Mouse (Mus musculus) spleen, embryonic (tissue): Measurements from ENCODE around the gene Neb.

ENCODE experiments used
- CTCF ChIA-PET: fragments of 350-600 bp; sonication (Branson Sonifier 250); formaldehyde crosslinking; loops from one replicate; lab custom pipeline; 2022; lab: Charles Lee

The Neb gene

DNA sequence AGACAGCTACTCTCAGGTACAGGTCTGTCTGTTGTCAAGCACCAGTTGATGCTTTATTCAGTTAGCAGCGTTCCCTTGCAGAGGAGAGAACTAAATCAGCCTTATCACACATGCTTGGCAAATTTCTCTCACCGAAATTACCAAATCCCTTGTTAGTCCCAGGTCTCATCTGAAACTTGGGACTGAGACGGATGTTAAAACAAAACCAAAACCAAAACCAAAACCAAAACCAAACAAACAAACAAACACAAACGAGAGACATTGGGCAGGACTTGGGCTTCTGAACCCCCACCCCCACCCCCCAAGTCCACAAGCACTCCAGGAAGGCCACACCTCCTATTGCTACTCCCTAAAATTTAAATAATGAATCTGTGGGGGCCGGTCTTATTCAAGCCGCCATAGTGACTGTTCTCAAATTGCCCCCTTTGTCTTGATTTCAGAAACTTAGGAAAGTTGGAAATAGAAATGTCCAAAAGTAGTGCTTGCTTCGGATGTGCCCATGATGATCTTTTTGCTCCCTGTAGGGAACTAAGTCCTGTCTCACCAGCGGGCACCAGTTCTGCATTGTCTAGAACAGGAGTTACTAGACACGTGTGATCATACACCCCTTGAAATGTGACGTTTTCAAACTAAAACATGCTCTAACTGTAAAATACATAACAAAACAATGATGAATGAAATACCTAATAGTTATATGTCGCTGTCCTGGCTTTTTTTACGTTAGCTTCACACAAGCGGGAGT, 397 bp downstream of the Neb start:
- CTCF ChIA-PET: no interaction called here

DNA sequence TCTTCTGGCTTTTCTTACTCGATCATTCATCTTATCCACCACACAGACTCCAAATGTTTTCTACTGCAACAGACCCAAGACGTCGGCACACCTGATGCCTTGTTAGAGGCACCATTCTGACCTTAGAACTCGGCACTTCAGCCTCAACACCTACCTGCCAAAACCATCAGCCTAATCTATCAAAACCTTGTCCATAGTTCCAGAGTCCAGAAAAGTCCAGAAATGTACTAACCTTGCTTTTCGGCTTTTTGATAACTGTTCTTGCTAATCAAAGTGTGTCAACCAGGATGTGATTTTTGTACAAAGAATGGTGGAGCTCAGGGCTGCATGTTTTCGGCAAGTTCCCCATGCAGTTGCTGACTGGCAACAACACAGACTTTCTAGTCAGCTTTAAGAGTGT, 3.6 kb downstream of the Neb start:
- CTCF ChIA-PET: no interaction called here

DNA sequence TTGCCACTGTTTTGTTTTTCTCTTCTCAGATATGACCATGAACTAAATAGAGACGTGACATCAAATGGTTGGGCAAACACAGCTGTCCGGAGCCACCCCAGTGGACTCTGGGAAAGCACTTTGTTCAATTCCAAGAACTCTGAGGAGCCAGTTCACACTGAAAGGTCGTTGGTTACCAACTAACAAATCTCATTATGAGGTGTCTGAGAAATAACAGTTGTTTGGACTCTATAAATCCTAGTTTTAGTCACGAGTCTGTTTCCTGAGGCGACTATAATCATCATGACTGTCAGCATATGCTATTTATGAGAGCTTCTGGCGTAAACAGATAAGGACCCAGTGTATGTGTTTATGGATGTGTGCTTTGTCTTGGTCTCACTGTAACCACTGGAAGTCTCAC, 5.8 kb downstream of the Neb start:
- CTCF ChIA-PET: no interaction called here

DNA sequence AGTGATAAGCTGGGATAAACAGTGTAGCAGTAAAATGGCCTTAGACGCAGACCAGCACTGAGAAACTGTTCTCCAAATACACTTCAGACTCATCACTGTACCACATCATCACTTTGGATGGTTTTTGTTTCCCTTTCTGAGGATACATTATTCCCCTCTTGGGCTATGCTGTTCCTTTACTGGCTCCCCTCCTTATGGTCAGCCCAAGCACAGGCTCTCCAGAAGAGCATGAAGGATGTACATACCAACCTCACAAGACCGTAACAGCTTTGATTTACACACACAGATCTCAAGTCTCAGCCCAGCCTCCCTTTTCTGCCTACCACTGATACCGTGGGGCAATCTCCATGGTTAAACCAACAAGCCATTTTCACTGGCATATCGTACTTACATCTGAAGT, 6.2 kb downstream of the Neb start:
- CTCF ChIA-PET: no interaction called here

DNA sequence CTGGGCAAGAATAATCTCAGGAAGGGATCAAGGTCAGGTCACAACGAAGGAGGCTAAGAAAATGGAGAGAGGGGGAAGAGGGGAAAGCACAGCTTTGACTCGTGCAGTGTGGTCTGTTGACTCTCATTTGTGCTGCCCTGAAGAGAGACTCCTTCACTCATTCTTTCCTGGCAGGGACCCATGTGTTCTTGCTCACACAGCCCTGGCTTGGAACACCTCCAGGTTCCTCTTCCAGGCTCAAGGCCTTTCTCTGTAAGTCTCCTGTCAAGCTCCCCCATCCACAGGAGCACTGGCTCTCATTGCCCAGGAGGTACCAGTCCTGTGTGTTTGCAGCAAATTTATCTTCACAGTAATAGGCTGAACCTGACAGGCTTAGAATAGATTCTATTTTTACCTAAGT, 7.2 kb downstream of the Neb start:
- CTCF ChIA-PET: no interaction called here

DNA sequence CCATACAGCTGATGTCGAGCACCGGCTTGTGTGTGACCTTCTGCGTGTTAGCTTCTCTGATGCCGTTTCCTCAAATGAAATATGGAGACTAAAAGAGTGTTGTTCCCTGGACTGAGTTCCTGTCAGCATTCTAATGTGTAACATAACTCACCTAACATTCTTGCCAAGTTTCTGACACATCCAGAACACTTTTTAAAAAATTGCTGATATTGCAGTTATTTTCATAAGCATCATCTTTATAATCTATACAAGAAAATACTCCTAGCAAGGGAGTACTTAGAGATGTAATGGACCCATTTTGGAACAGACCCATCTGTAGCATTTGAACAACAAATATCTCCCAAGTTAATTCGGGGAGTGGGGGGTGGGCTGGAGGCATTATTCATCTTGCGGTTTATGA, 8.7 kb downstream of the Neb start:
- CTCF ChIA-PET: no interaction called here

DNA sequence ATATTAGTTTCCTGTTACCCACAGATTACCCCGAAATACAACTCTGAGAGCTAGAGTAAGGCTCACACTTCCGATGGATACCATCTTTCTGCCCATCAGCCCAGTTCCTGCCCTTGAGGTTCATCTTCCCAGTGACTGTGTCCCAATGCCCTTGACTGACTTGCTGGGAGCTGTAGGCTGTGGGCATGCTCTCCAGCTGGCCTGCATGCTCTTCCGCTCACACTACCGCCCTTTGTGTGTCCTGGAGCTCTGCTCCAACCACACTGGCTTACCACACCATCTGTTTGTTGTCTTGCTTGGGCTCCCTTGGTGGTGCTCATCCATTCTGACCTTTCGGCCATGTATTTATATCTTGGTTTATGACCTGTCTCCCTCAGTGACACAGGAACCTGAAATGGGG, 10.6 kb downstream of the Neb start:
- CTCF ChIA-PET: no interaction called here

DNA sequence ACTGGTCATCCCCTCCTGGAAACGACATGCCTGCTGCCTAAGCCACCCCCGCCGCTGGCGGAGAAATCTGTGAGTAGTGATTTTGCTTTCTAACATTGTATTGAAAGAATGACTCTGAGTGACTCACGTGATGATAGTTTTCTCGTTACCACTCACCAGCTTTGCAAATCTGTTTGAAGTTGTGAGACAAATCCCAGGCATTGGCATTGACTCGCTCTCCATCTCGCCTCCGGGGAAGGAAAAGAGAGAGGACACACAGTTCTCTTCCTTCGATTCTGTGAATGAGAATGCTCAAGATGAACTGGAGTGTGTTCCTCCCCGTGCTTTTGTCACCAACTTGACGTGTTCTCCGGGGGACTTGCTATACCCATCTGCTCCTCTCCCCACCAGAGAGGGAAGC, 11.0 kb downstream of the Neb start:
- CTCF ChIA-PET: no interaction called here

DNA sequence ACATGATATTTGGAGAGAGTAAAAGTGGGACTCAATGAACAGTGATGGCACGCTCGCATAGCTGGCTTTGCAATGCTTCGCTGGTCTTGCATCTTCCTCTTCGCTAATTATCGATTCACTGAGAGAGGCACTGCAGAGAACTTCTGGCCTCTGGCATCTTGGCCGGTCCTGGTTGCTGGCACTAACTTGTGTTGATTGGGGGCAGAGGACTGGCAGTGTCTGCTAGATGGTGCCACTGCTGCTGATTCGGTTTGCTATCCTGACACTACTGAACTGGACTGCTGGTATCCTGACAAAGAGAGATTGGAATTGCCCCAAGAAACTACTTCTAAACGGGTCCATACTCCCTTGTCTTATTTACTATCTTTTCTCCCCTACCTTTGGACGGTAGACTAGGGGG, 17.2 kb downstream of the Neb start:
- CTCF ChIA-PET: no interaction called here

DNA sequence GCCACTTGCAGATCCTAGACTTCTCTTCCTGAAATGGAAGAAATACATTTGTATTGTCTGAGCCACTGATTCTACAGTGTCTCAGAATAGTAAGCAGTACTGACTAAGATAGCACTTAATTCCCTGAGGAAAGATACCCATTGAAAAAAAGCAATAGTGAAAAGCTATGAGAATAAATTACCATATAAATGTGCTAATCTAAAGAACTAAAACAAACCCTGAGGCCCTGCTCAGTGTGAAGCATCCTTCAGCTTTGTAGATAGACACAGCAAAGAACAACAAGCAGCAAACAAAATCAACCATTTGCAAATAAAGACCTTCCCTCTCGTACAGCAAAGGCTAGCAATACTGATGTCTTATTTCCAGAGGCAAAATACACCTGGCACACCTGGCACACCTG, 18.6 kb downstream of the Neb start:
- CTCF ChIA-PET: no interaction called here

DNA sequence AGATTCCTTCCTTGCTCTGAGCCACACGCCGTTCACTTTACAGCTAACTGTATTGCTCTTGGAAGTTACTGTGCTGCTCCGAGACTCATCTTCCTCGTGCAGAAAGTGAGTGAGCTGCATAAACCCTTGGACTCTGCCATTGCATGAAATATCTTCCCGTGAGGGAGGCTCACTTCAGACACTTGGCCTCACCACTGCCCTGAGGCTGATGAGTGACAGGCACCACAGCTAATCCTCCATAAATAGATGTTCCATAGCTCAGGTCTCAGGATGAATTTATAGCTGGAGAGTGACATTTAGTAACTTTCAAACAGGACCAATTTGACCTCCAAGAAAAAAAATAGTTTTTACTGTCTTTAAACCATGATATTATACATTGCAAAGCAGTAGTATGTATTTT, 20.1 kb downstream of the Neb start:
- CTCF ChIA-PET: no interaction called here

DNA sequence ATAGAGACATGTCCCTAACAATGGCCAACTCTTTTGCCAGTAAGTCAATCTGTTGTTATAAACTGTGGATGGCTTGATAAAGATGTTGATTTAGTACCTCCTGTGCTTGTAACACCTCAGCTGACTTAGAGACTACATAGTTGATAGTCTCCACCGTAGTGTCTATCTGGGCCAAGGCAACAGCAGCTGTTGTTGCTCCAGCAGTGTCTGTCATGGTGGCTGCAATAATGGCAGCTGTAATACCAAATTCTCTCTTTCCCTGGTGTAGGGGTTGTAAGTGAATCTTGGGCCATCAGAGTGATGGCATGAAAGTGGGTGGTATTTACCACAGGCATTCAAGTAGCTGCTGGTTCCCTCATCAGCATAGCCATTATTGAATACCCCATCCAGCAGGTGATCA, 27.2 kb downstream of the Neb start:
- CTCF ChIA-PET: no interaction called here

DNA sequence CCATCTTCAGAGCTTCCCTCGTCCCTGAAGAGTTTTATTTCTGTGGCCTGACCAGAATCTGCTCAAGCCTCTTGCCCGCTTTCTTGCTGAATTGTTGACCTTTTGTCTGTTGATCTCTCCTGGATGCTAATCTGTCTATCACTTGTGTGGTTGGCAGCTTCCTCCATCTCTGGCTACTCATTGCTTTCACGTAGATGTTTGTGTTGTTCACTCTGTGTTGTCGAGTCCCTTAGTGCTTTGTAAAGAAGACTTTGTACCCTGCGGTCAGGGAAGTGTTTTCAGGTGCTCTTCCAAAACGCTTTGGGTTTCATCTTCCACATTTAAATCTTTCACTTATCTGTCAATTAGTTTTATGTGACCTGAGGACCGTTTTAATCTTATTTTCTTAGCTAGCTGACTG, 37.3 kb downstream of the Neb start:
- CTCF ChIA-PET: no interaction called here

DNA sequence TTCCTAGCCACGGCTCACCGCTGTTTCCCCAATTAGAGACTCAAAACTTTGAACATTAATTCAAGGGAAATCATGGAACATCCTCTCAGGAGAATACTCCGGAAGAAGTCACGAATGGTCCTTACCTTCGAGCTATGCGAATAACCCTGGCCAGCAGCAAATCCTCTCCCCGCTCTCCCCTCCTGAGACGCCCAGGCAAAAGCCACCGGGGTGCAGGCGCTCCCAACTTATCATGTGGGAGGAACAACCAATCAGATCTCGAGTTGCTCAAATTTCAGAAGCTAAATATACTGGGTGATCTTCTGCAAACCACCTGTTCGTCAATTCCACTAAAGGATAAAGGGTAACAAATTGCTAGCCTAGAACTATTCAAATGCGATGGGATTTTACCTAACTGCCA, 42.7 kb downstream of the Neb start:
- CTCF ChIA-PET: no interaction called here

DNA sequence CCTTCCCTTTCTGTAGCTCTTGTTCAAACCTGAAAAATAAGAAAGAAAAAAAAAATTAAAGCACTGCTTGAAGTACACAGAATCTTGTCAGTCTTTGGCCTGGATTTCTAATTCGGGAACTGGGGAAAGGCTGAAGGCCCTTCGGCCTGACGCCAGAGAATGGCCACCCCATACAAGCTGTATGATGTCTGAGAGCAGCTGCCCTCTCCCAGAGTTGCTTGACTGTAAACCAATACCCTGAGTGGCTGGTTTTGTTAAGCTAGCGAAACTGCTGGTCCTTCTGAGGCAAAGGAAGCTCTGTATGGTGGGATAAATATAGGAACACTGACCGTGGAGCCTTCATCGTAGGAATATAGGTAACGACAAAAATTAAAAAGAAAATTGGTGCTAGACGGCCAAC, 43.2 kb downstream of the Neb start:
- CTCF ChIA-PET: no interaction called here

DNA sequence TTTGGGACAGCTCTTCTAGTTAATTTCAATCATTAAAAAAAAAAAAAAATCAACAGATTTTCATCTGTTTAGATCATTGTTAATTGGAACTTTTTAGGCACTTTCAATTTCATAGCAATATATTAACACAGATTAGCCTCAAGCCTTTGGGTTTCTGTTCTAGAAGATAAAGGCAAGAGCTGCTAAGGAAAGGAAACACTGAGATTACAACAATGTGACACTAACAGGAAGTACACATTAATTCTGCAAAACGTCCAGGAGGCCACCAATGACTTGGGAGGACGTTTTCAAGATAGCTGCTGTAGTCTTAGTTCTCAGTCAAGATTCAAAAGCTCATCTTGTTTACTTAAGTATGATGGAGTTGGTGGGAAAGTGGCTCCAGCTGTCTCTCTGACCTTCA, 44.7 kb downstream of the Neb start:
- CTCF ChIA-PET: interaction anchor here (0.7 kb wide), 1 partner anchor 27 kb away, joined by 6 read pairs; no protein-coding TSS in a partner anchor

DNA sequence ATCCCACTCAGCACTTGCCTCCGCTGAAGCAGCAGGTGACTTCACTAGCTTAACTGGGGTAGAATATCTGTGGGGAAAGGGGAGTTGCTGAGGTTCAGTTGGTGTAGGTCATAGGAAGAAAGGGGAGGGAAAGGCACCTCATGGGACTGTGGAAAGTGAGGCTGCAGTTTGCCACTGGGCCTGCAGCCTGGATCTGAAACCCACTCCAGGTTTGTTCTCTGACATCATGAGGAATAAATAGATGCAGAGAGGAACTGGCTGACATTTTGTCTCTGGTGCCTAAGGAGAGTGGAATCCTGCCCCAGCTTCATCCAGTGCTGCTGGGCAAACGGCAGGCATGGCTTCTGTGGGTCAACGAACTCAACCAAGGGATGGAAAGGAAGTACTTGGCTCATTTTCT, 46.5 kb downstream of the Neb start:
- CTCF ChIA-PET: no interaction called here

DNA sequence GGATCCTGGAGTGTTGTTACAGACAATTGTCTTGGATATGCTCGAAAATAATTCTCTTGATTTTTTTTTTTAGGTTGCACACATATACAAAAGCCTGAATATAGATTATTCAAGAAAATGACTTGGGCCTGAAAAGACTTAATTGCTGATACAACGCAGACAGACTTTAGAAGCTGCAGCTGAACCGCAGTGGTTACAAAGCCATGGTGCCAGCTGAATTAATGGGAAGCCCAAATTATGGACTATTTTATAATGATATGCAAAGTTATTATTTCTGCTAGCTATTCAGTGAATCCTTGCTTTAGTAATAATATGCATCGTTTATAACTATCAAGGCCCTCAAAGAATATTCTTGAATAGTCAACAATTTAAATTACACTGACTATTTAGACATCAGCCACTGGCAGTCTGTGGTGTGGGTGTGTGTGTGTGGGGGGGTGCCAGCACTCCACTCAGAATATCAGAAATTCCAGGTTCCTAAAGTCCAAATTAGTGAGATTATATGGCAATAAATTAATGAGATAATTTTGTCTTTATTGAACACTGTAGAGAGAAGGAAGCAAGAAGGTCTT, 50.9 kb downstream of the Neb start:
- CTCF ChIA-PET: no interaction called here

DNA sequence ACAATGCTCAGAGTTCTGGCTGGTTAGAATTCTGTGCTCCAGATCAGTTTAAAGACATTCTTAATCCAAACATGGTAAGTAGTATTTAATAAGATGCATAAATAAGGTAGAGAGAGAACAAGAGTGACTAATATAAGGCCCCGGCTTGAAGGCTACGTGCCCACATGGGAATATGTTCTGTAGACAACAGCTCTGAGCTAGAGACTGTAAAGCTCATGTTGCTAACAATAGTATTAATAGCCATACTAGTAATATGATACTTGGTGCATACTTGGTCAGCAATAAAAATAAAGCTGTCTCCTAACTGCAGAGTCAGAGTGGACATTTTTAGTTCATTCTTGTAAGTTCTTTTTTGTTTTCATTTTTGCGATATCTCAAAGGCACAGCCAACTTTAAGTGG, 56.4 kb downstream of the Neb start:
- CTCF ChIA-PET: no interaction called here

DNA sequence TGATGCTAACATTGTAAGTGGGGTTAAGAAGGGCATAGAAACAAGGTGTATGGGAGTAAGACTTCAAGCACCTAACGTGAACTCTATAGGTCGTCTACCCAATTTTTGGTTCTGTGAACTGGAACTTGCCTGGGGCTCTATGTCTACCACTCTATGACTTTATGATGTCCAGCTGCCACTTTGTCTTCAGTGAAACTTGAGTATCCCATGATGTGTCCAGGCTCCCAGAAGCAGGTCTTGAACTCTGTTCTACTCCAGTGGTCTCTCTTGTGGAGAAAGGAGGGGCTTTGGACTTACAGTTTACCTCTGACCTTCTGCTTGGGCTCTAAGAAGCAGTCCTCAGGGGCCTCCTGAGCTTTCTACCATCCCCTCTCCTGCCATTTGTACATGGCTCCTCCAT, 58.1 kb downstream of the Neb start:
- CTCF ChIA-PET: no interaction called here

DNA sequence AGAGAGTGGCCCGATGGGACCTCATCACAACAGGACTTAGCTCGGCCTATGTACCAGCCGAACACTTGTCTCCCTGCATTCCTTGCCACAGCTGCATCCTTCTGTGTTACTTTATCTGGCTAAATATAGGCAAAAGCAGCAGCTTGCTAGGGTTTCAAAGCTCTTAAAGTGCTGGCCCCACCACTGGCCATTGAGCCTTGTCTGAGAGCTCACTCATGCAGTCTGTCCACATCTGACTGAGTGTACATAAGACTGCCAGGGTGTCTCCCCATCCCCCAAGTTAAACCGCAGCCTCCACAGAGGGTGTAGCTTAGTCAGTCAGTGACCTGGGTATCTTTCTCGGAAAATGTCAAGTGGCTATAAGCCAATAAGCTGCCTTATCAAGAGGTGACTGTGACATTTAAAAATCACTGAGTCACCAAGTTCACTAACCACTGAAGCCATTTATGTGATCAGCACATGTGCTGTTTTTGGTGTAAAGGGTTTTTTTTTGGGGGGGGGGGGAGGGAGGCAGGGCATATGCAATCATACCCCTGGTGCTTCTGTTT, 59.2 kb downstream of the Neb start:
- CTCF ChIA-PET: interaction anchor here (0.6 kb wide), 1 partner anchor 10 kb away, joined by 3 read pairs; no protein-coding TSS in a partner anchor

DNA sequence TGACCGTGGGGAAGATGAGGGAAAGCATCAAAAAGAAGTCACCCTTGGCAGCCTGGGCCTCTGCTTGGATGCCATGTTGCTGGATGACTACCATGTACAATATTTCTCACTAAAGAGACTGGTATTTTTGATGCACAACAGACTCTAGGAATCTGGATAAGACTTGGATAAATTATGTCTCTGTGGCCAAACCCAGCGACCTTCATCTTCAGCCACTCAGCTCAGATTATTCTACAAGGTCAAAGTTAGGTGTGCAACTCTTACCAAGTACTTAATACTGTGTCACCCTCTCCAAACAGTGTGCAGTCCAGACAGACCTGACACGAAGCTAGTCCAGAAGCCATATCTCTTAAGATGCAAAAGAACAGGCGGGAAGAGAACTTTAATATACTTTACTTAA, 60.8 kb downstream of the Neb start:
- CTCF ChIA-PET: no interaction called here

DNA sequence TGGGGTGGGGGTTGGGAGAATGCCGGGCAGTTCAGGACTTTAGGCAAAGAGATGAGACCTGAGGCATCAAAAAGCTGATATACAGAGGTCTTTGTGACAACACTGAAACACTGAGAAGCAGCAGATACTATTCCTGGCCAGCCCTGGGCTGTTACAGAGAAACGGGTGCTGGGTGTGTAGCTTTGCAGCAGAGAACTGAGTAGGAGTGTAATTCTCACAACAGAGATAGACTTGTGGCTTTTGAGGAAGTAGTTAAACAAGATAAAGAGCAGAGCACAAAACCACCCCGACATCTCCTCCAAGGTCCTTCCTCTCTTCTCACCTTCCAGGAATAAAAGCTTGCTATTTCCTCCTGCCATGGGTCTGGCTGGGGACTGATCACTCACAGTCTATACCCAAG, 62.5 kb downstream of the Neb start:
- CTCF ChIA-PET: no interaction called here
